Mouse (Mus musculus) liver, adult 2 months (tissue): Measurements from ENCODE around the gene Chrna4.

Experiments
- CTCF ChIP-seq: fragments of 200-500 bp; IDR thresholded peaks from 2 replicates; pipeline ENCODE4 v1.5.1; 2011; ENCODE audit warnings: low read depth, low read length, control low read depth
- POLR2A ChIP-seq: fragments of 200-500 bp; IDR thresholded peaks from 2 replicates; pipeline ENCODE4 v1.6.1; 2011; ENCODE audit warnings: low read length, control low read depth; ENCODE audit not compliant: insufficient read depth; ENCODE audit errors: extremely low read depth

- TF ChIP-seq POLR2A (no peak), CTCF (no peak)
These were observed 41.7 kb upstream of the Chrna4 start for GRCm38 (mm10) chr2:181084997-181085396.
